In genomic region chr4:45503816-45504215, GRCm38 (mm10) we compare ENCODE assay signal across 13 mouse cellular contexts. TPM values are rescaled to one million over a fixed set of nuclear protein-coding genes. Genes with fewer than 3 reads are reported as not detected.
DNase-seq lines count a peak whose midpoint lies in the region; ATAC-seq lines count a peak whose summit lies in the region.
"Had no signal": no experiment of that assay in that cellular context is flagged by ENCODE, and none has a peak within 500 bp of the region (broad histone marks: within the 10 kb centered on the region; RNA-seq: fewer than 3 reads in every experiment).

No protein-coding gene starts in this region.

- 73% methylated on average over 3 of the region's 3 CpGs for WGBS in heart, embryonic 10.5 days
- WGBS in kidney, embryonic 16.5 days: 56% methylated on average over 3 of the region's 3 CpGs

- peak overlapping the region; percentile 2; the same call in 1 of the 2 replicates for H3K27ac ChIP-seq in heart, embryonic 10.5 days
- no peak overlapping the region for H3K27ac ChIP-seq in kidney, embryonic 16.5 days (ENCODE audit: low read length)
- H3K27ac ChIP-seq: limb, embryonic 13.5 days had no signal

- no peak overlapping the region for H3K4me3 ChIP-seq in heart, embryonic 10.5 days
- no peak overlapping the region for H3K4me3 ChIP-seq in kidney, embryonic 16.5 days (ENCODE audit: low read length)
- H3K4me3 ChIP-seq: erythroblast, embryonic 14.5 days; limb, embryonic 13.5 days; megakaryocyte, embryonic 14.5 days had no signal

- H3K9ac ChIP-seq in kidney, embryonic 16.5 days (replicated peaks; ENCODE audit: low read length): no peak overlapping the region
- H3K9ac ChIP-seq: limb, embryonic 13.5 days had no signal

- no peaks in the 10 kb centered on the region for H3K9me3 ChIP-seq in heart, embryonic 10.5 days
- H3K9me3 ChIP-seq in kidney, embryonic 16.5 days (ENCODE audit: low read length): no peaks in the 10 kb centered on the region
- H3K9me3 ChIP-seq: limb, embryonic 13.5 days; megakaryocyte, embryonic 14.5 days had no signal

- 0 out of 2 replicates have a peak, but pooled peaks cover 2% of the 10 kb centered on the region for H3K36me3 ChIP-seq in heart, embryonic 10.5 days
- no peaks in the 10 kb centered on the region for H3K36me3 ChIP-seq in kidney, embryonic 16.5 days (ENCODE audit: insufficient read depth, low read length)
- H3K36me3 ChIP-seq: limb, embryonic 13.5 days had no signal

- intact Hi-C loops in left cerebral cortex, postnatal 14 days (cut with DNase I): no loop called here

- H3K27me3 ChIP-seq in heart, embryonic 10.5 days (ENCODE audit: insufficient read depth, poor library complexity, severe bottlenecking): no peaks in the 10 kb centered on the region
- no peaks in the 10 kb centered on the region for H3K27me3 ChIP-seq in kidney, embryonic 16.5 days (ENCODE audit: insufficient read depth, low read length)
- H3K27me3 ChIP-seq: CH12.LX had no signal

- no peak for DNase-seq in heart, embryonic 10.5 days (ENCODE audit: low spot score)
- DNase-seq in heart, adult 8-10 months (ENCODE audit: low spot score): no peak
- DNase-seq in MN1 (ENCODE audit: low spot score): peak; percentile 28
- peak; percentile 83 for DNase-seq in adrenal gland, postnatal 10 days
- DNase-seq in gastrocnemius, postnatal 25 days: peak; percentile 67
- no peak for DNase-seq in left cerebral cortex, postnatal 14 days (ENCODE audit: low spot score in 2 of 2)
- DNase-seq in frontal cortex, postnatal 14 days (ENCODE audit: low spot score in 2 of 2): no peak
- DNase-seq: thymus, adult 18-20 months had no signal

- H3K4me2 ChIP-seq in kidney, embryonic 16.5 days (replicated peaks; ENCODE audit: low read depth, low read length): no peak overlapping the region
- H3K4me2 ChIP-seq: limb, embryonic 13.5 days had no signal

- no peak for ATAC-seq in kidney, embryonic 16.5 days (ENCODE audit: low FRiP score, low TSS enrichment)

- H3K4me1 ChIP-seq in heart, embryonic 10.5 days: peaks cover 98% of the 10 kb centered on the region
- H3K4me1 ChIP-seq in kidney, embryonic 16.5 days (ENCODE audit: insufficient read depth, low read length): peaks cover 75% of the 10 kb centered on the region

RNA-seq across cellular contexts. Expression of gene Shb, which starts 28.5 kb away (rescaled TPM):
- 8.2 and 8.3 TPM in 2 replicates for polyA plus RNA-seq in heart, embryonic 10.5 days (2016; fragmentation: Nextera tagmentation; extraction: Ambion mirVana)
- total RNA-seq in heart, adult 8-10 months (2022): 10 to 100 TPM; 23.7 to 44.2 (median 32.3) TPM
- total RNA-seq in adrenal gland, postnatal 10 days (2021): 10 to 100 TPM; 40.4 to 72.5 TPM
- 1 to 10 TPM; 5.4 to 8.0 TPM for total RNA-seq in gastrocnemius, postnatal 25 days (2021)
- total RNA-seq in left cerebral cortex, postnatal 14 days (2021): 10 to 100 TPM; 12.1 to 15.0 TPM
- polyA plus RNA-seq in kidney, embryonic 16.5 days (2015; fragmentation: Nextera tagmentation; extraction: Ambion mirVana): 2.7 and 3.1 TPM in 2 replicates

Comparison
In these comparisons a context has a peak if more than half of its experiments do, and no peak if none do; other contexts are left out.
1. DNase-seq: peak in MN1 (single experiment), adrenal gland, postnatal 10 days (single experiment) and gastrocnemius, postnatal 25 days (single experiment); none in heart, embryonic 10.5 days (single experiment), heart, adult 8-10 months (single experiment), left cerebral cortex, postnatal 14 days (0 of 2) and frontal cortex, postnatal 14 days (0 of 2).